Mouse (Mus musculus) cortical plate, adult 2 months (tissue): ENCODE data around the gene Speg.

Source experiments
- CTCF ChIP-seq: fragments of 200-500 bp; IDR thresholded peaks from 2 replicates; pipeline ENCODE4 v1.5.1; 2011; ENCODE audit warnings: mild to moderate bottlenecking, control low read depth, low read length; ENCODE audit not compliant: insufficient read depth; ENCODE audit errors: extremely low read depth
- POLR2A ChIP-seq: fragments of 200-500 bp; IDR thresholded peaks from 2 replicates; pipeline ENCODE4 v1.6.1; 2011; ENCODE audit warnings: mild to moderate bottlenecking, low read length, control low read depth; ENCODE audit not compliant: insufficient read depth; ENCODE audit errors: extremely low read depth

DNA sequence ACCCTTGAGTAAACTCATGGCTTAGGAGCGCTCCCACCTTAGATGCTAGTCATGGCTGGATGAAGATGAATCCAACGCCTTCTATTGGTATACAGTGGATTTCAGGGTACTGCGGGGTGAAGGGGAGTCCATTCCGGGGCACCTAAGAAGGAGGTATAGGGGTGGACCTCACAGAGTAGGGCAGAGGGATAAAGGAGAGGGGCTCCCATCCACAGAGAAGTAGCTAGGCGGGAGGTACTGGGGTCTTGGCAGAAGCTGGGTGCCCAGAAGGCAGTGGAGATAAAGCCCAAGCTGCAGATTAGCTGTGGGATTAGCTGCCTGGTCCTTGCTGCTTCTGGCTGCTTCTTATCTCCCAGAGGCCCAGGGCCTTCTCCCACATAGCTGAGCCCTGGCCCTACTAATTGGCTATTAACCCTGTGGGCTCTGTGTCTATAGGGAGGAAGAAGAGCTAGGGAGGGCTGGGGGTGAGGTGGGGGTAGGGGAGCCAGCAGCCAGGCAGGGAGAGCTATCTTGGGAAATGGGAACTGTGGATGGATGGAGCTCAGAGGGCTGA, 88.6 kb downstream of the Speg start:
- TF ChIP-seq CTCF, result no peak
- no peak for TF ChIP-seq POLR2A
